Mouse (Mus musculus): ENCODE measurements around the gene Atp6v1b1. TPM values are rescaled to one million over a fixed set of nuclear protein-coding genes. Genes with fewer than 3 reads are reported as not detected.

The Atp6v1b1 gene
- polyA plus RNA-seq, 1 experiment = not detected

GRCm38 (mm10) chr6:83749286-83749685 lies 6.5 kb downstream of the Atp6v1b1 start:
- no peak overlapping the region for H3K27ac ChIP-seq (ENCODE audit: control insufficient read depth, insufficient read depth, low read depth, low read length, poor library complexity)
- no peaks in the 10 kb centered on the region for H3K4me1 ChIP-seq (ENCODE audit: control insufficient read depth, insufficient read depth, low read length)
- 73% methylated on average over 3 of the region's 3 CpGs for WGBS
- no peak overlapping the region for H3K4me3 ChIP-seq (replicated peaks; ENCODE audit: control insufficient read depth, low read depth, low read length)
- TF ChIP-seq CTCF (IDR thresholded peaks at IDR 0.05; ENCODE audit: control insufficient read depth, insufficient read depth, low read length) (no peak), POLR2A (IDR thresholded peaks at IDR 0.05; ENCODE audit: borderline replicate concordance, control insufficient read depth, low read depth, low read length) (no peak)

GRCm38 (mm10) chr6:83750171-83750684 lies 7.4 kb downstream of the Atp6v1b1 start:
- WGBS = 11% methylated on average over 11 of the region's 11 CpGs
- Histone ChIP-seq H3K27ac (ENCODE audit: control insufficient read depth, insufficient read depth, low read depth, low read length, poor library complexity) (no peak overlapping the region), H3K4me3 (replicated peaks; ENCODE audit: control insufficient read depth, low read depth, low read length) (no peak overlapping the region), H3K4me1 (ENCODE audit: control insufficient read depth, insufficient read depth, low read length) (no peaks in the 10 kb centered on the region)
- TF ChIP-seq POLR2A (IDR thresholded peaks at IDR 0.05; ENCODE audit: borderline replicate concordance, control insufficient read depth, low read depth, low read length) = no peak
- TF ChIP-seq CTCF (IDR thresholded peaks at IDR 0.05; ENCODE audit: control insufficient read depth, insufficient read depth, low read length) = peak; percentile 73

DNA sequence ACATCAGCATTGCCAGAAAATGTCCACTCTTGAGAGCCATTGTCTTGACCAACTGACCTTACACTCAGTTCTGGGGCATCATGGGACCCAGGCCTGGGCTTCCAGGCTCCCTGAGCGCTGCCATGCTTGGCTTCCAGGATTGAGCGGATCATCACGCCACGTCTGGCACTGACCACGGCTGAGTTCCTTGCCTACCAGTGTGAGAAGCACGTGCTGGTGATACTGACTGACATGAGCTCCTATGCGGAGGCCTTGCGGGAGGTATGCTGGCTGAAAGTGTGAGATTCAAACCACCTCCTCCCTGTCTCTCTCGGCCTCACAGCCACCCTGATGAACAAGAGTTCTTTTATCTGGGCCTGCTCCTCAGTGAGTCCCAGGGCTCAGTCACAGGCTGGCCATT lies 13.3 kb downstream of the Atp6v1b1 start:
- H3K27ac ChIP-seq (ENCODE audit: control insufficient read depth, insufficient read depth, low read depth, low read length, poor library complexity) = no peak overlapping the region
- 80% methylated on average over 9 of the region's 9 CpGs for WGBS
- no peak overlapping the region for H3K4me3 ChIP-seq (replicated peaks; ENCODE audit: control insufficient read depth, low read depth, low read length)
- TF ChIP-seq POLR2A (IDR thresholded peaks at IDR 0.05; ENCODE audit: borderline replicate concordance, control insufficient read depth, low read depth, low read length) (no peak), CTCF (IDR thresholded peaks at IDR 0.05; ENCODE audit: control insufficient read depth, insufficient read depth, low read length) (no peak)
- no peaks in the 10 kb centered on the region for H3K4me1 ChIP-seq (ENCODE audit: control insufficient read depth, insufficient read depth, low read length)

DNA sequence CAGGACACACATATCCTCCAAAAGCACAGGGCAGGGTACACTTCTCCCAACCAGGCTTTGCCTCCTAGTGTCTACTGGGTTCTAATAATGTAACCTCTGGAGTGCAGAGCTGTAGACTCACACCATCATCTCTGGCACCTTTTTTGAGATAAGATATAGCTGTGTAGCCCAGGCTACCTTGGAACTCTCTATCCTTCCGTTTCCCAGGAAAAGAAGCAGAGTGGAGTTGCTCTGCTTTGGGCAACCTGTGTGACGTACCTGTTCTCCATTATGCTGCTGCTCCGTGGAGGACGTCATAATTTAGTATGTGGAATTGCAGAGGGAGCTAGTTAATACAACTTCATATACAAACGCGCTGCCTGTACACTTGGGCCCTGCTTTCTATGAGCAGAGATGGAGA lies 19.6 kb downstream of the Atp6v1b1 start, which contains the start of gene Ankrd53:
Gene Ankrd53 (plus strand): TSS at position 301 of the 400 bp plus-strand sequence.
- TF ChIP-seq CTCF (IDR thresholded peaks at IDR 0.05; ENCODE audit: control insufficient read depth, insufficient read depth, low read length) (no peak), POLR2A (IDR thresholded peaks at IDR 0.05; ENCODE audit: borderline replicate concordance, control insufficient read depth, low read depth, low read length) (no peak)
- WGBS = 27% methylated on average over 6 of the region's 6 CpGs
- no peak within 1 kb of the TSS for H3K4me3 ChIP-seq (replicated peaks; ENCODE audit: control insufficient read depth, low read depth, low read length)

DNA sequence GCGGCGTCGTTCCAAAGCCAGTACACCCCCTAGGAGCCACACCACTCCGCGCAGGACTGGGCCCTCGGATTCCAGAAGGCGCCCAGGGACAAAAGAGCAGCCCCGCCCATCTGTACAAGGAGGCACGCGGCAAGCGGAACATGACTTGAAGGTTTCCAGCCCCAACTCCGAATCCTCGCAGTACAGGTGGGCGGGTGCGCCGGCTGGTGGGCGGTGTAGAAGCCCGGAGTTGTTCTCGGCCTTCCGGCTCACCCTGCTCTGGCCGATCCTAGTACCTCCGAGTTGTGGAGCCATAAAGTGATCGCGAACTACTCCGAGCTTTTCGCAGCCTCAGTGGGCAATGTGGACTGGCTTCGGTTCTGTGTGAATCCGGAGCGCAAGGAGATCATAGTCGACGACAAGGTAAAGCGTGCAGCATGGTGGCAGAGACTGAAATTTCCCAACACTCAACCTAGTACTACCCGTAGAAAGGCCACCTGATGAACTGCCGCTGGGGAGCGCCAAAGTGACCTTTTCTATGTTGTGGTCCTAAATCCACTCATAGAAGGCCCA lies 20.2 kb downstream of the Atp6v1b1 start:
- no peaks in the 10 kb centered on the region for H3K4me1 ChIP-seq (ENCODE audit: control insufficient read depth, insufficient read depth, low read length)
- 5% methylated on average over 35 of the region's 35 CpGs for WGBS
- no peak overlapping the region for H3K27ac ChIP-seq (ENCODE audit: control insufficient read depth, insufficient read depth, low read depth, low read length, poor library complexity)
- H3K4me3 ChIP-seq (replicated peaks; ENCODE audit: control insufficient read depth, low read depth, low read length) = no peak overlapping the region
- TF ChIP-seq POLR2A (IDR thresholded peaks at IDR 0.05; ENCODE audit: borderline replicate concordance, control insufficient read depth, low read depth, low read length) (no peak), CTCF (IDR thresholded peaks at IDR 0.05; ENCODE audit: control insufficient read depth, insufficient read depth, low read length) (no peak)

More for the DNA sequence above, 19.6 kb downstream of the Atp6v1b1 start, which contains the start of gene Ankrd53:
- no peak within 1 kb of the TSS for H3K27ac ChIP-seq (ENCODE audit: control insufficient read depth, insufficient read depth, low read depth, low read length, poor library complexity)
- no peaks in the 10 kb centered on the region for H3K4me1 ChIP-seq (ENCODE audit: control insufficient read depth, insufficient read depth, low read length)

- no peak overlapping the region for H3K27ac ChIP-seq (ENCODE audit: control insufficient read depth, insufficient read depth, low read depth, low read length, poor library complexity)
- TF ChIP-seq POLR2A (IDR thresholded peaks at IDR 0.05; ENCODE audit: borderline replicate concordance, control insufficient read depth, low read depth, low read length) (no peak), CTCF (IDR thresholded peaks at IDR 0.05; ENCODE audit: control insufficient read depth, insufficient read depth, low read length) (no peak)
- 84% methylated on average over 3 of the region's 3 CpGs for WGBS
Measured at GRCm38 (mm10) chr6:83766982-83767381, 24.2 kb downstream of the Atp6v1b1 start.

DNA sequence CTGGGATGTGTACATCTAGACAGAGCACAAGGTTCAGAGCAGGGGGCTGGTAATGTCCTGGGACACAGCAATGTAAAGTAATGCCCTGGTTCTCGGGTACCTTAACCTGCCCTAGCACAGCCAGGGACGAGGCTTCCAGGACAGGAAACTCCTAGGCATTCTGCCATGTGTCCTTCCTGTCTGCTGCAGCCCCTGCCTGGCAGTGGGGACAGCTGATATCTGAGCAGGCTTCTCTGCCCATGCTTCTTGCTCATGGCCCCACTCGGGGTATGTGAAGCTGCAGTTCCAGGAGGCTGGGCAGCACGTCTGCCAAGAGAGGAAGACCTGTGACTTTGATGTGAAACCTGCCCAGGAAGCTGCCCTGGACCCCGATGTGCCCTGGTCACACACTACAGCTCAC lies 25.7 kb downstream of the Atp6v1b1 start:
- WGBS = 40% methylated on average over 5 of the region's 5 CpGs
- TF ChIP-seq CTCF (IDR thresholded peaks at IDR 0.05; ENCODE audit: control insufficient read depth, insufficient read depth, low read length) (no peak), POLR2A (IDR thresholded peaks at IDR 0.05; ENCODE audit: borderline replicate concordance, control insufficient read depth, low read depth, low read length) (no peak)

More at GRCm38 (mm10) chr6:83766982-83767381, 24.2 kb downstream of the Atp6v1b1 start:
- no peak overlapping the region for H3K4me3 ChIP-seq (replicated peaks; ENCODE audit: control insufficient read depth, low read depth, low read length)
- H3K4me1 ChIP-seq (ENCODE audit: control insufficient read depth, insufficient read depth, low read length) = no peaks in the 10 kb centered on the region

DNA sequence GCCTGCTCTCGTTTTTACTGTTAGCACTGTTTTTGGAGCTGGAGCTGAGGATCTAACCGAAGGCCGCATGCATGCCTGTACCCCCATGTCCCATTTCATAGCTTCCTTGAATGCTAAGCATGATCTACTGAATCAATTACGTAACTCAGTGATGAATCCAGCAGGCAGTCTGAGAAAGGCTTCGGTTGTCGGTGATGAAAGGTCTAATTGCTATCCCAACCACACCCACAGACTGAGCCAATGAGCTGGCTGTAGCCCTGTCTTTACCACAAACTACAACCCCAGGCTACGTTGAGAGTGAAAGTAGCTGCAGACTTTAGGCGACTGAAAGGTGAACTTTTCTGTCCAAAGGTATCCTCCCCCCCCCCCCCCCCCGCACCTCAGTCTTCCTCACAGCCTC lies 31.3 kb downstream of the Atp6v1b1 start:
- H3K27ac ChIP-seq (ENCODE audit: control insufficient read depth, insufficient read depth, low read depth, low read length, poor library complexity) = no peak overlapping the region
- 46% methylated on average over 9 of the region's 9 CpGs for WGBS
- no peaks in the 10 kb centered on the region; the same call in 1 of the 2 replicates for H3K4me1 ChIP-seq (ENCODE audit: control insufficient read depth, insufficient read depth, low read length)
- H3K4me3 ChIP-seq (replicated peaks; ENCODE audit: control insufficient read depth, low read depth, low read length) = no peak overlapping the region
- TF ChIP-seq CTCF (IDR thresholded peaks at IDR 0.05; ENCODE audit: control insufficient read depth, insufficient read depth, low read length) (no peak), POLR2A (IDR thresholded peaks at IDR 0.05; ENCODE audit: borderline replicate concordance, control insufficient read depth, low read depth, low read length) (no peak)

More for the DNA sequence above, 25.7 kb downstream of the Atp6v1b1 start:
- no peak overlapping the region for H3K27ac ChIP-seq (ENCODE audit: control insufficient read depth, insufficient read depth, low read depth, low read length, poor library complexity)
- H3K4me1 ChIP-seq (ENCODE audit: control insufficient read depth, insufficient read depth, low read length) = no peaks in the 10 kb centered on the region
- no peak overlapping the region for H3K4me3 ChIP-seq (replicated peaks; ENCODE audit: control insufficient read depth, low read depth, low read length)

Measured in bone marrow, adult 2 months (tissue).